Mouse (Mus musculus) urinary bladder, adult 2 months (tissue): Measurements from ENCODE around the gene Reep1. TPM values are rescaled to one million over a fixed set of nuclear protein-coding genes. Genes with fewer than 3 reads are reported as not detected.
"Not testable (repeated sequence)": the region's sequence is repeated elsewhere in the genome, so short reads cannot be mapped to it uniquely, and the experiment has no call there.

Source experiments
- DNase-seq: peaks from one replicate; pipeline ENCODE4 v3.0.0; 2022; ENCODE audit warnings: low spot score
- polyA plus RNA-seq: library from polyadenylated mRNA; depleted of rRNA; stranded (reverse); fragments of >200 nt; gene quantifications from 2 replicates; pipeline ENCODE4 v1.2.3, GENCODE M21; 2012; rRNA removed

Gene Reep1
- polyA plus RNA-seq, 1 experiment, result 10.2 TPM

- DNase-seq, result no peak
Observed at GRCm38 (mm10) chr6:71840597-71841290, 133.4 kb downstream of the Reep1 start.

DNA sequence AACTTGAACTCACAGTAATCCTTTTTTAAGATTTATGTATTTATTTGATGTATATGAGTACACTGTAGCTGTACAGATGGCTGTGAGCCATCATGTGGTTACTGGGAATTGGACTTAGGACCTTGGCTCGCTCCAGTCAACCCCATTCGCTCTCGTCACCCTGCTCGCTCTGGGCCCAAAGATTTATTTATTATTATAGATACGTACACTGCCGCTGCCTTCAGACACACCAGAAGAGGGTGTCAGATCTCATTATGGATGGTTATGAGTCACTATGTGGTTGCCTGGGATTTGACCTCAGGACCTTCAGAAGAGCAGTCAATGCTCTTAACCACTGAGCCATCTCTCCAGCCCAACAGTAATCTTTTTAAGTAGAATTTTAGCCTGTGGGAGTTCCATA lies 139.5 kb downstream of the Reep1 start:
- DNase-seq, result not testable (repeated sequence)

Other genes starting within 250 kb of the Reep1 start
- gene Rnf103, start 213.7 kb upstream of the Reep1 start, polyA plus RNA-seq, result 27.9 and 29.4 TPM in 2 replicates
- gene Chmp3, start 163.8 kb upstream of the Reep1 start, polyA plus RNA-seq, result 121 and 128 TPM in 2 replicates
- gene Kdm3a, start 74.6 kb upstream of the Reep1 start, polyA plus RNA-seq, result 38.7 and 40.6 TPM in 2 replicates
- gene Mrpl35, start 119.4 kb downstream of the Reep1 start, polyA plus RNA-seq, result 20.2 and 21.1 TPM in 2 replicates
- gene Immt, start 123.8 kb downstream of the Reep1 start, polyA plus RNA-seq, result 56.0 and 74.3 TPM in 2 replicates
- 34.1 and 36.6 TPM in 2 replicates for gene Ptcd3, start 201.2 kb downstream of the Reep1 start, polyA plus RNA-seq
- 12.7 and 13.1 TPM in 2 replicates for gene Polr1a, start 201.5 kb downstream of the Reep1 start, polyA plus RNA-seq